Mouse (Mus musculus) ovary, postnatal 36 days (tissue): ENCODE measurements around the gene Rps7.

Experiments used
- DNase-seq: peaks from one replicate; pipeline ENCODE4 v3.0.0; 2022; ENCODE audit warnings: low spot score, mixed read lengths

Gene Rps7

DNA sequence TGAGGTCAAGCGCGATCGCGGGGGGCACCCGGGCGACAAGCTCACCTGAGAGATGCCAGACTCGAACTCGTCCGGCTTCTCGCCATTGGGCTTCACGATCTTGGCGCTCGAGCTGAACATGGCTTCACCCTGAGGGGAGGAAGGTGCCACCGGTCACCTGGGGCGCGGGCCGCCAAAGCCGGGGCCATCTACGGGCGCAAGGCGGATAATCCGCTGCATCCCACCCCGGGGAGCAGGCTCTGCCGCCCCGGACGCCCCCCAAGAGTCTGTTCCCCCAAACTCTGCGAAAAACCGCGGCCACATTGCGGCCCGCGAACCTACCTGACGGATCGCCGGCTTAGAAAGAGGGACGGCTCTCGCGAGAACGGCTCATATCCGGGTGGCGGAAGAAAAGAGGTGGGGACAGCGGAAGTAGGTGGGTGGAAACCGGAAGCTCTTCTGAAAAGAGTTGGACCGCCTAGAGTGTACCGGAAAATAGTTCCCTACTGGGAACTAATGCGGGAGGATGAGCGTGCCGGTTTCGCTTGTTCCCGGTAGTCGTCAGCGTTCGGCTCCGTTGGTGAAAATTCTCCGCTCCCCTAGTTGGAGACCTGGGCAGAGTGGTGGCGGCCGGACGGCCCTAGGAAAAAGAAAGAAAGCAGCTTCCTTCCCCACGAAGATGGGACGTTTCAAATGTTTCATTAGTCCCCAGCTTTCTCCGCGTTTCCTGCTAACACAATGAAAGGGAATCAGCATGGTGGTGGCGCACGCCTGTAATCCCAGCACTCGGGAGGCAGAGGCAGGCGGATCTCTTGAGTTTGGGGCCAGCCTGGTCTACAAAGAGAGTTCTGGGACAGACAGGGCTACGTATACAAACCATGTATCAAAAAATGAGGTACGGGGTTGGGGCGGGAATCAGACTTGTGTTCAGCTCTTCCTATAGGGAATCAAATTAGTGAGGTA is at the start of gene Rps7:
Rps7 (minus strand) TSS at position 419 of the 942 bp plus-strand sequence.
- DNase-seq: peak; percentile 88

DNA sequence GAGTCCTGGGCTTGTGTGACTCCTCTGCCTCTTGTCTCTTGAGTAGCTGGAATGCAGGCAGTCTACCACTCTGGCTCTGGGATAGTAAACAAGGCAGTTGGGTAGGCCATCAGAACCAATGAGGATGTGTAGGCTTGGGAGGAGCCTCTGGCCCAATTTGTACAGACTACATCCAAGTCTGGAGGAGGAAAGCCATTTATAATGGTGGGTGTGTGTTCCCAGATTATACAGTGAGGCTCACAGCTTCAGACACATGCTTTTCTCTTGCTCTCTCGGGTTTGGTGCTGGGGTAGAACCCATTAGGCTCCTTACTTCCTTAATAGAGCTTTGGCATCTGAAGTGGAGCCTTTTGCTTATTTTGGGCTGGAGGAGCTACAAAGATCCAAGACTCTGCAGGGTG is 48.9 kb upstream of the Rps7 start:
- DNase-seq: no peak

GRCm38 (mm10) chr12:28675925-28676209 is 40.1 kb upstream of the Rps7 start:
- DNase-seq: no peak

DNA sequence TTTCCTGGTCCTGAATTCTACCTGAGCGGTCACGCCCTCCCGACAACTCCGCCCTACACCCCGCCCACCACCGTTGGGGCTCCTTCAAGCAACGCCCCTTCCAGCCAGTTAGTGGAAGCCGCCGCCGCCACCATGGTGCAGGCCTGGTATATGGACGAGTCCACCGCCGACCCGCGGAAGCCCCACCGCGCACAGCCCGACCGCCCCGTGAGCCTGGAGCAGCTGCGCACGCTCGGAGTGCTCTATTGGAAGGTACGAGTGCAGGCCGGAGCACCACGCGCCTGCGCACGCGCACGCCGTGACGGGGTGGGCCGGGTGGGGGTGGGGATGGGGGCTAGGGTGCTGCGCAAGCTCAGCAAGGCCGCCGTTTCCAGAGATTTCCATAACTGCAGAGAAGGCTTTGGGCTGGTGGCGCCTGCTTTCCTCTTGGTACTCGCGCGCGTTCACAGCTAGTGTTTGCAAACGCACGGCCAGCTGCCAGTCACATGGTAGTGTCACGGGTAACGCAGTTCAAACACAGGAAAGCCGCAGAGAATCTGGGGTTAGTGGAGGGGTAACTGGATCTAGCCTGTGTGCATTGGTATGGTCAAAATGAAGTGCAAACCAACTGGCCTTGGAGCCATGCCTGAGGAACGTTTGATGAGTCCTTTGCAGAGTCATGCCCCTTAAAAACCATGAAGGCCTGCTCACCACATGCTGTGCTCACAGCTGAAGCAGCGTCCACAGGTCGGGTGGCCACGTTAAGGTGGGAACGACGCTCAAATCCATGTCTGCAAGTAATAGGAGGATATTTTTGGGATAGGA is 39.6 kb upstream of the Rps7 start, which contains the start of gene Adi1:
Adi1 (plus strand) TSS at position 111 of the 804 bp plus-strand sequence.
- DNase-seq: peak; percentile 84

DNA sequence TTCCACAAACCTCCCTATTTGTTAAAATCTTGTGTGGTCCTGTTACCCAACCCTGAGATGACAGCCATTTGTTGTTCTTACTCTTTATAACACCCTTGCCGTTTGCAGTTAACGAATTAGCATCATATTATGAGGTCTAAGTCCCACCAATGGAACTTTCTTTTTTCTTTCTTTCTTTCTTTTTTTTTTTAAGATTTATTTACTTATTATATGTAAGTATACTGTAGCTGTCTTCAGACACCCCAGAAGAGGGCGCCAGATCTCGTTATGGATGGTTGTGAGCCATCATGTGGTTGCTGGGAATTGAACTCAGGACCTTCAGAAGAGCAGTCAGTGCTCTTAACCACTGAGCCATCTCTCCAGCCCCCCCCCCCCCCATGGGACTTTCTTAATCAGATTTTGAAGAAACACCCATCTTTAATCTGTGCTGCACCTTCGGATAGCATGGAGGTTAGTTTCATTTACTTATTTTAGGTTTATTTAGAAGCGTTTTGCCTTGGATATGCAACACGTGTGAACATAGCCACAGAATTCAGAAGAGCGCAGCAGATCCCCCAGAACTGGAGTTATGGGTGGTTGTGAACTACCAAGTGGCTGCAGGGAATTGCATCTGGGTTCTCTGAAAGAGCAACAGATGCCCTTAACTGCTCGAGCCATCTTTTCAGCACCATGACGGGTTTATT is 38.4 kb upstream of the Rps7 start:
- DNase-seq: no peak

GRCm38 (mm10) chr12:28667287-28667686 is 31.5 kb upstream of the Rps7 start:
- DNase-seq: no peak

DNA sequence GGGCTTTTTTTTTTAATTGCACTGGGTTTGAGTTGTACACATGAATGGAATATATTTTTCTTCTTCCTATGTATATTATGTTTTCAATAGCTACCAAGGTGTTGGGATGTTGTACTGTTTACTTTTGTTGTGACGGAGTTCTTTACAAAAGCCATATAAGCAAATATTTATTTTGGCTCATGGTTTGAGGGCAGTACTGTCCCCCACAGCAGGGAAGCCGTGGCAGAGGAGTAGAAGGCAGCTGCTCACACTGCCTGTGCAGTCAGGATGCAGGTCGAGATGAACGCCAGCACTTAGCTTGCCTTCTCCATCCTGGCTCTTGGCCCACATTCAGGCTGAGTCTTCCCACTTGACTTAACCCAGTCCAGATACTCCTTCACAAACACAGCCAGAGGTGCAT is 31.0 kb upstream of the Rps7 start:
- DNase-seq: no peak

DNA sequence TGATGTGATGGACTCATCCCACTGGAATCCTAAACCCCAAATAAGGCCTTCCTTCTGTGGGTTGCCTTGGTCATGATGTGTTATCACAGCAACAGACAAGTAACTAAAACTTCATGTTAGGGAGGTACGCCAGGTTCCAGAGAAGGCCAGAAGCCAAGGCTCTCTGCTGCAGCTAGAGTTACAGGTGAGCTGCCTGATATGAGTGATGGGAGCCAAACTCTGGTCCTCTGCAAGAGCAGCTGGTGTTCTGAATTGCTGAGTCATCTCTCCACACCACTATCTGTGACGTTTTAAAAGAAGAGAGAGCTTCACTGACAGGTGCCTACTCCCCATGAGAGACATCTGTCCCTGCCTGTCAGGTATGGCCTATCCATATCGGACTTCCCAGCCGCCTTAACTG is 26.9 kb upstream of the Rps7 start:
- no peak for DNase-seq

- DNase-seq: peak; percentile 88
Observed at GRCm38 (mm10) chr12:28649141-28650110, 13.7 kb upstream of the Rps7 start, which contains the start of gene Rnaseh1. Gene Rnaseh1, plus strand, starts transcription at chr12:28649602.

DNA sequence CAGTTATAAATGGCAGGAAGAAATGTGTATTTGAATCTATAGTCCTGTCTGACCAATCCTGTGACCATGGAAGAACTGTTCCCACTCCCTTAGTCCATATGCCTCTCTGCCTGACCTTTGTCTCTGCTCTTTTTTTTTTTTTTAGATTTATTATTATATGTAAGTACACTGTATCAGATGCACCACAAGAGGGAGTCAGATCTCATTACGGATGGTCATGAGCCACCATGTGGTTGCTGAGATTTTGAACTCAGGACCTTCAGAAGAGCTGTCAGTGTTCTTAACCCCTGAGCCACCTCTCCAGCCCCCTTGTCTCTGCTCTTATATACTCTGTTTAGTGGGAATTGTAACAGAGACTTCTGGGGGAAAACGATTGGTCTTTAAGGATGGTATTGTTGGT is 3.0 kb upstream of the Rps7 start:
- DNase-seq: no peak

DNA sequence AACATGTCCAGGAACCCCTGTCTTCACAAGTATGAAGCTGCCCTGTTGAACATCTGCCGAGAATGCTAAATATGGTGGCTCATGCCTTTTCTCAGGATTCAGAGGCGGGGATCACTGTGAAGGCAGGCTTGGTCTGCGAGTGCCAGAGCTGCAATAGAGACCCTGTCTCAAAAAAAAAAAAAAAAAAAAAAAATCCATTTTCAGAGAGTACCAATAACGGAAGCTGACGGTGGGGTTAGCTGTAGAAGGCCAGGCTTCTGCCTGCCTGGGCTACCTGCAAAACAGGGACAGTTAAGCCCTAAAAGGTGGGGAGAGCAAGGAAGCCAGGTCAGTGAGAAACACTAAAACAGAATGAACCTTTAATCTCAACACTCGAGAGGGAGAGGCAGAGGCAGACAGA is 790 bp upstream of the Rps7 start:
- no peak for DNase-seq

DNA sequence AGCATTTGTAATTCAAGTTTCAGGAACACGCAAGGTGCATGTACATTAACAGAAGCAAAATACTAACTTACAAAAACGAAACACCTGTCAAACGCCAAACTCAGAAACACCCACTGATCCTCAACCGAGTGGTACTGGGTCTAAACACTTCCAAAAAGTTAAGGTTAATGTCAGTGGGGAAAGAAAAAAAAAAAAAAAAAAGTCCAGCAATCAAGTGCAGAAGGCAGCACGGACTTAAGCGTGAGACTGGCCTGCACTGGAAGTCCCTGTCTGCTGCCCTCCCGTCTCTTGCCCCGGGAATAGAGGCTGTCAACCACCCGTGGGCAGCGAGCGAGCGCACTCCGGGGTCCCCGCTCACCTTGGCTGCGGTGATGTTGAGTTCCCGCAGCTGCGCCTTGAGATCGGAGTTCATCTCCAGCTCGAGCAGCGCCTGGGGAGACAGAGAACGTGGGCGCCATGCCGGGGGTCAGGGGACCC is 657 bp downstream of the Rps7 start:
- no peak for DNase-seq

DNA sequence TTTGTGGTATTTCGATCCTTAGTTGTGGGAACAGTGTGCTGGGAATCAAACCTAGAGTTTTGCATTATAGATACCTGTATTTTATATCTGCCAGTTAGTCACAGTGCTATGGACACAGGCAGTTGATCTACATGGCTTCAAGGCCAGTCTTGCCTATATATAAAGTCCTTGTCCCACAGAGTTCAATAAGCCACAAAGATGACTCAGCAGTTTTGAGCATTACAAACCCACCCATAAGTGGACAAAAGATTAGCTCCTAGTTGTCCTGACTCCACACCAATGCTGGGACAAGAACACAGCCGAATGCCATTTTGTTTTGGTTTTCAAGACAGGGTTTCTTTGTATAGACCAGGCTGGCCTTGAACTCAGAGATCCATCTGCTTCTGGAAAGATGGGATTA is 7.3 kb downstream of the Rps7 start:
- no peak for DNase-seq

- no peak for DNase-seq
Observed at GRCm38 (mm10) chr12:28627092-28627491, 8.7 kb downstream of the Rps7 start.

- no peak for DNase-seq
Observed at GRCm38 (mm10) chr12:28625407-28625806, 10.3 kb downstream of the Rps7 start.

- DNase-seq: no peak
Observed at GRCm38 (mm10) chr12:28624251-28624650, 11.5 kb downstream of the Rps7 start.

DNA sequence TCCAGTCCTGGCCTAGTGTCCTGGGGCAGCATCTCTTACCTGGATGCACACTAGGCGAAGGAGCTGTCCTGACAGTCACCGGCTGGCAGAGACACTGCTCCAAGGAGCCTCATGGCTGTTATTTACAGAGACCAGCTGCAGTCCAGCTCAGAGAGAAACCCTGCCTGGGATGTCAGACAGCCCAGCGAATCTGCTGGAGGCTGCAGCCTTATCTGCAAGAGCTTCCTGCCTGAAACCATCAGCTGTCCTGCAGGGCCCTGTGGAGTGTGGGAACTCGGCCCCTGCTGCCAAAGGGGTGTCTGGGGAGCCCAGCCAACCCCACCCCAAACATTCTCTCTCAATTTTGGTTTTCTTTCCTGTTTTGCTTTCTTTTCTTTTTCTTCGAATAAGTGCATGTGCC is 12.6 kb downstream of the Rps7 start, which contains the start of gene Colec11:
Colec11 (minus strand) TSS at position 183 of the 400 bp plus-strand sequence.
- no peak for DNase-seq

DNA sequence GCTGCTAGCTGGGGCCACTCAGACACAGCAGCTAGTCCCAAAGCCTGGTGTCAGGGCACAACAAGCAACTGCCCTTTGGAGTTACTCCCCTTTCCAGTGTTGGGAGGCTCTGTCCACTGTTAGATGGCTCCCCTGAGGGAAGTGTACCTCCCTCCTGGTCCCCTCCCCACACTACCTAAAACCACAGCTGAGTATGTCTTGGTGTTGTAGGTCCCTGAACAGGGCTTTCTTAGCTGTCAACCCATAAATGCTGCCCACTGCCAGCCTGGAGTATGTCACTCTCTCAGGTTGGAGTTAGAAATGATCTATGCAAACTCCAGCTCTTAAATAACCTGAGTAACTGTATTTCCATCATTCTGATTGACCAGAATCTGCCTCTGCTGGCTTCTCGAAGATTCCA is 13.1 kb downstream of the Rps7 start:
- no peak for DNase-seq

- DNase-seq: no peak
Observed at GRCm38 (mm10) chr12:28622167-28622532, 13.6 kb downstream of the Rps7 start.

DNA sequence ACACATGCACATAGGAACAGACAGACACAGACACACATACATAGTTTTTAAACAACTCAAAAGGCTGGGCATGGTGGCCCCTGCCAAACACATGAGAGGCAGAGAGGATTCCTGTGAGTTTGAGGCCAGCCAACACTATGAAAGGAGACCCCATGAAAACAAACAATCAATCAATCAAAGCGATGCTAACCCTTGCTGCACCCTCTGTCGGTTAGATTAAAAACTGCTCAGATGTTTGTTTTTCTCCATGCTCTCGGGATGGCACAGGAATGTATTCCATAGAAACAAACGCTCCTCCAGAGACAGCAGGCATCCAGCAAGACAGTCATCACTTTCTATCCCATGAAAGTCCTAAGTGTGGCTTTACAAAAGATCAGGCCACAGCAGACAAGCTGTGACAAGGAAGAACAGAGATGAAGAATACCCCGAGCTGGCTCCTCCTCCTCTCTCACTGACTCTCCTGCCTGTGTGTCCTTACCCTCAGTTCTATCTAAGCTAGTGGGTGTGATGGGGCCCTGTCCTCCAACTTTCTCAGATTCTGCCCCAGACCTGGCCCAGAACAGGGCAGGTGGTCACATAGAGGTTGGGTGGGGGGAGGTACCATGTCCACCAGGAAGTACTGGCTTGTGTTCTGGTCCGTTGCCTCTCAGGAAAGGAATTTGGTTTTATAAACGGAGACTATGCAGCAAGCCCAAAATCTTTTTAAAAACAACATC is 14.1 kb downstream of the Rps7 start:
- no peak for DNase-seq
